Mouse (Mus musculus) E14TG2a.4 (cell line): Measurements from ENCODE around the gene Usp37.

ENCODE experiments used
- CTCF ChIP-seq: conservative IDR thresholded peaks from 2 replicates; pipeline ENCODE4 v1.5.1; 2014; ENCODE audit warnings: low read length
- NANOG ChIP-seq: IDR thresholded peaks from 2 replicates; pipeline ENCODE4 v1.6.1; 2014; ENCODE audit warnings: borderline replicate concordance, low read length, mixed read lengths

DNA sequence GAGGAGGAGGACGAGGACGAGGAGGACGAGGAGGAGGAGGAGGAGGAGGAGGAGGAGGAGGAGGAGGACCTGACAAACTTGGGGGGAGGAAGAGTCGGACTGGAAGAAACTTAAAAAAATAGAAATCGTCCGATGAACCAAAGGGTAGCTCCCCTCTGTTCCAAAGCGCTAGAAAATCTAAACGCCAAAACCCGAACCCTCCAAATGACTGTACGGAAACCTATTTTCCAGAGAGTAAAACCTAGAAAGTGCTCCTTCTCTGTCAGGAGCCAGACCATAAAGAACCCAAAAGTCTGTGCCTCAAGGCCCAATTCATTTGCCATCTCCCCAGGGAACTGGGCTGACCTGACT lies 157.7 kb downstream of the Usp37 start:
- TF ChIP-seq CTCF: no peak
- no peak for TF ChIP-seq NANOG
